Mouse (Mus musculus): ENCODE measurements around the gene Gtpbp10. TPM values are rescaled to one million over a fixed set of nuclear protein-coding genes. Genes with fewer than 3 reads are reported as not detected.

Gtpbp10 gene
- 24.7 and 27.8 TPM in 2 replicates for total RNA-seq (2014; fragmentation: Nextera tagmentation)
- 31.3 and 37.1 TPM in 2 replicates for total RNA-seq (2017)

DNA sequence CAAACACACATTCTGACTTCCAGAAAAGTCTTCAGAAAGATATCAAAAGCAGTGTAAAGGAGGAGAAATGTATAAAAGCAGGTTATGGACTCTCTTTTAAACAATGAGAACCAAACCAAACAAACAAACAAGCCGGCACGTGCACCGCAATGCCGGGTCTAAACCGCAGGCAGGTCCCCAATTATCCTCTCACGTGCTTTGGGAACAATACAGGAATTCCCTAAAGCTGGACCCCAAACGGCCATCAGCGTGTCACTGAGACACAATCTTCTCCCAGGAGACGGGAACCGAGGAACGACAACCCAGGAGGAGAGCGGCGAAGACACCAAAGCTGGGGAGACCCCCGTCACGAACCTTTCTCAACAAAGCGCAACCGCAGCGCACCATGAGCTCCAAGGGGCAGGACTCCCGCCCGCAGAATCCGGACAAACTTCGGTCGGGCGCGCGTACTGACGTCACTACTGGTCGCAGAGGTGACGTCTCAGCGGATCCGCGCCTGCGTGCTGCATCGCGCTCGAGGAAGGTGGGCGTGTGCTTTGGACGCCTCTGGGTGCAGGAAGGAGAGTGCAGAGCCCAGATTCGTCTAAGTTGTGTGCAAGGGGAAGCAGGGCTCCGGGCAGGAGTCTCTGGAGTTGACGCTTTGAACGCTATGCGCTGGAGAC, at the start of gene Gtpbp10:
TSS of gene Gtpbp10 (minus strand) at position 460 of the 662 bp plus-strand sequence.
- ATAC-seq (replicated peaks; ENCODE audit: poor library complexity, severe bottlenecking) = peak; percentile 97

DNA sequence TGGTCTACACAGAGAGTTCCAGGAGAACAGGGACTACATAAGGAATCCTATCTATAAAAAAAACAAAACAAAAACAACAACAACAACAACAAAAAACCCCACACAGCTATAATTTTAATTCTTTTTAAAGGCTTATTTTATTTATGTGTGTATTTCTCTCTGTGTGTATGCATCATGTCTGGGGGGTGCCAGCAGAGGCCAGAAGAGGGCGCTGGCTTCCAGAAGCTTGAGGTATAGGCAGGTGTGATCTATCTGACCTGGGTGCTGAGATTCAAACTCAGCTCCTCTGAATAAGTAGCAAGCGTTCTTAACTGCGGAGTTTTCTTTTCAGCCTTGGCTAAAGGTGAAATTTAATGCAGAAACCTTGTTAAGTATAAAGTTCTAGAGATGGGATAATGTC, 28.3 kb upstream of the Gtpbp10 start:
- ATAC-seq (replicated peaks; ENCODE audit: poor library complexity, severe bottlenecking) = no peak

GRCm38 (mm10) chr5:5573749-5574317, 14.5 kb upstream of the Gtpbp10 start, which contains the start of gene Gm8773:
TSS of gene Gm8773 (plus strand) at chr5:5573799.
- ATAC-seq (replicated peaks; ENCODE audit: poor library complexity, severe bottlenecking) = peak; percentile 86

GRCm38 (mm10) chr5:5562435-5562834, 3.1 kb upstream of the Gtpbp10 start:
- no peak for ATAC-seq (replicated peaks; ENCODE audit: poor library complexity, severe bottlenecking)

DNA sequence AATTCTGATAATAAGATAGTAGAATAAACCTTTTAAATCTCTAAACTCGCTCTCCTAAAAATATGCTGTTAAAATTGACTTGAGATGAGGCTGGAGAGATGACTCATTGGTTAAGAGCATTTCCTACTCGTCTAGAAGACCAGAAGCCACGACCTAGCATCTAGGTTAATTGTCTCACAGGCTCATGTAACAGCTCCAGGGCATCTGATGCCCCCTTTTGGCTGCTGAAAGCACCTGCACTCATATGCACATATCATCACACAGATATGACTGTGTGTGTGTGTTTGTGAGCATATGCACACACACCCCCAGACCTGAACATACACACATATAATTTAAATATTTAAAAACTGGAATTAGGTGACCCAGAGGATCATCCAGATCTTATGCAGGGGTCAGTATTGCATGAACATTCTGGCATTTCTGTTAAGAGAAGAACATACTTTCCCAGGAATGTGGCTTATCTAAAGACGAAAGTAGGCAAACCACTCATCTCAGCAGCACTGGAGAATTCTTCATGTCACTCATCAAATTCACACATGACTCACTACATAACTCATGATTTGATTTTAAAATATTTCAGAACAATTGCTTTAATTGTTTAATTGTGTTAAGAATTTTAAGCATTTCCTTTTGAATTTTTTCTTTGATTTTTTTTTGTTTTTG, 1.8 kb upstream of the Gtpbp10 start:
- peak; percentile 23; the same call in 1 of the 2 replicates for ATAC-seq (replicated peaks; ENCODE audit: poor library complexity, severe bottlenecking)

DNA sequence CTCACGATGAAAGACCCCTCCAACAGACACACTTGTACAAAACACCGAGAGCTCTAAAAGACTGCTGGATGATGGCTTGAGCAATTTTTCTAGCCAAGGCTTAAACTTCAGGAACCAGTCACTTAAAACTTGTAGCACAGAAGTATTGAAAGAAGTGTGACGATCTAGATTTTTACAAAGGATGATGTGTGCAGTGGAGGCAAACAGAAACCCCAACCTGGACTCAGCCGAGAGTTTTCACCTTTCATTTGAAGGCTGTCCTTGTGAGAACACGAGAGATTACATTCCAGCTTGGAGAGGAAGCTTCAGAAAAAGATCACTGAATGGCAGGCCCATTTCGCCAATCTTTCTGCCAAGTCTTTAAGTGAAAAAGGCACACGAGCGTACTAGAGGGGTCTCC, 460 bp upstream of the Gtpbp10 start:
- no peak for ATAC-seq (replicated peaks; ENCODE audit: poor library complexity, severe bottlenecking)

- ATAC-seq (replicated peaks; ENCODE audit: poor library complexity, severe bottlenecking) = peak; percentile 61
These were observed 8.2 kb downstream of the Gtpbp10 start for GRCm38 (mm10) chr5:5551110-5551509.

- ATAC-seq (replicated peaks; ENCODE audit: poor library complexity, severe bottlenecking) = no peak
These were observed 19.0 kb downstream of the Gtpbp10 start for GRCm38 (mm10) chr5:5540385-5540784.

DNA sequence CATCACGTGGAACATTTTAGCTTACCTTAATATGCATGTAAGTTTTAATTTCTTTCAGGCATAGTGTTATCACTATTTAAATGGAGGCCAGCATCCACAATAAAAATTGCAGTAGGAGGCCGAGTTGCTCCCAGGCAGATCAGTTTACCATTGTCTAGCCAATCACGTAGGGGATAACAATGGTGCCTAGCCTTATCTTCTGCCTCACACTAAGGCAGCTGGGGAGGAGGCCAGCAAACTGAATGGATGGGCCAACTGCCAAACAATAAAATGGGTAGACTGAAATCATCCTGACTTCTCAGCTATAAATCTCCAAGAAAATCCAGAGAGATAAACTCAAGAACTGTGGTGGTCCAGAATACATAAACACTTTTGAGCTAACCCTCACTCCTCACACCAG, 19.6 kb downstream of the Gtpbp10 start:
- ATAC-seq (replicated peaks; ENCODE audit: poor library complexity, severe bottlenecking) = no peak

GRCm38 (mm10) chr5:5536131-5536530, 23.2 kb downstream of the Gtpbp10 start:
- no peak for ATAC-seq (replicated peaks; ENCODE audit: poor library complexity, severe bottlenecking)

DNA sequence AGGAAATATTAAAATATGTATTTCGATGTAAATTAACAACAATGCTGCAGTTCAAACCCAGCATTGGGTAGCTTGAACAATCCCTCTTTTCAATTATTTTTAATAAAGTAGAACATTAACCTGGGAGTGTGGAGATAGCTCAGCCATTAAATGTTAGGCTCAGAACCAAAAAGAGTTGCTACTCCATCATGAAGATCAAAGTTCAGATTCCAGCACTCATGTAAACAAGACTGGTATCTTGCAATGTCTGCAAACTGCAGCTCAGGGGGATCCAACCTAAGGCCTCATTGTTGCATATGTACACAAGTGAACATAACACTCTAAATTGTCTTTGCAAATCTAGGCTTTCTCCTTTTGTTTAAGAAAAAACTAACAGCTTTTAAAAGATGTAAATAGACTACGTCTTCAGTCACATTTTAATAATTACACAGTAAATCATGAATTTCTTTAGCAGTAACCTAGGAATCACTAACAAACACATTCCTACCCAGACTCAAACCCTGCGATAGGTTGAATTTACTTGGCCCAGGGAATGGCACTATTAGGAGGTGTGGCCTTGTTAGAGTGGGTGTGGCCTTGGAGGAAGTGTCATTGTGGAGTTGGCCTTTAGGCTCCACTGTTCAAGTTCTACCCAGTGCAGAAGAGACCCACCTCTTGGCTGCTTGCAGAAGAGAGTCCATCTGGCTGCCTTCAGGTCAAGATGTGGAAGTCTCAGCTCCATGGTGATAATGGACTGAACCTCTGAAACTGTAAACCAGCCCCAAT, 25.5 kb downstream of the Gtpbp10 start:
- no peak for ATAC-seq (replicated peaks; ENCODE audit: poor library complexity, severe bottlenecking)

- no peak for ATAC-seq (replicated peaks; ENCODE audit: poor library complexity, severe bottlenecking)
These were observed 43.9 kb downstream of the Gtpbp10 start for GRCm38 (mm10) chr5:5515411-5515810.

DNA sequence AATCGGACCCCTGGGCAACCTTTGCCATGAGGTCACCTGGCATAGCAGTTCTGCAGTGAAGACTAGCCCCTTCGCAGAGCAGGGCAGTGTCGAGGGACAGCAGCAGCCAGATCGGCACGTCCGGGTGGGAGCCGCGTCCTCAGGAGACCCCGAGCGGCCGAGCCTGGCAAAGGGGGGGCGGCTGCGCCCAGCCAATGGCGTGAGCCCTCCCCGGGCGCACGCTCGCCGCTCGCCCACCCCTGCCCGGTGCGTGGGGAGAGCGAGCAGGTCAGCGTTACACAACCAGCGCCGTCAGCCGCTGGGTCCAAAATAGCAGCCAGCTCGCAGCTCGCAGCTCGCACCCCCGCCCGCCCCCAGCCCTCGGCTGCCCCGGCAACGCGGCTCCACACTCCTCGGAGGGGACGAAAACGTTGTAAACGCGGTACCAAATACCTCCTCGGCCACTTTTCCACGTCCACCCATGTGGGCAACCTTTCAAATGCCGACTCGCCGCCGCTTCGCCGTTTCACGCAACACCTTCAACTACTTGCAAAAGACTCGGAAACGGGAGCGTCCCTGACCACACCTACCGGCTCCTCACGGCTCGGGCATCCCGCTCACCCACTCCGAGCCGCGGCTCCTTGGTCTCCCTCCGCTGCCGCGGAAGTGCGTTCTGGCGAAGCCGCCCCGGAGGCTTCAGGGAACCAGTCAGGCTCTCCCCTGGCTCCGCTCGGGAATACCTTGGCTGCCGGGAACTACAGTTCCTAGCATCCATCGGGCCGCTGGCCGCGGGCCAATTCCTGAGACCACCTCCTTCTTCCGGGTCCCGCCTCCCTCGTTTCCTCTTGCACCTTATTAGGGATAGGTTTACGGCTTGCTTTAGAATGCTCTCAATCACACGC, 44.9 kb downstream of the Gtpbp10 start, which contains the start of gene Cldn12:
TSS of gene Cldn12 (minus strand) at position 763 of the 881 bp plus-strand sequence.
- ATAC-seq (replicated peaks; ENCODE audit: poor library complexity, severe bottlenecking) = peak; percentile 85

GRCm38 (mm10) chr5:5511401-5511800, 47.9 kb downstream of the Gtpbp10 start:
- ATAC-seq (replicated peaks; ENCODE audit: poor library complexity, severe bottlenecking) = no peak

DNA sequence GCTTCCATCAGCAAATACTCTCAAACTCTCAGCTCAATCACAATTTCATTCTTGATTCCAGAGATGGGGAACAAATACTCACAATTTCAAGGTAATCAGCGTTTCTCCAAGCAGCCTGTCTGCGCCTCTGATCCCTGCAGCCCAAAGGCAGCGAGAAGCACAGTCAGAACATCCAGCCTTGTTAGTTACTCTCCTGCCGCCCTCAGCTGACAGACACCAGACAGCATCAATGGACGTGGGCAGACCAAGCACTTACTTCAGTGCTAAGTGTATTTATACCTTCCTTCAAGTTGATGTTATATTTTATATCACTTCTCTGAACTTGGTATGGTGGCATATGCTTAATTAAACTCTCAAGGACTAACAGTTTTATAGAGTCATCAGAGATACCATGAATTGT, 48.3 kb downstream of the Gtpbp10 start:
- no peak for ATAC-seq (replicated peaks; ENCODE audit: poor library complexity, severe bottlenecking)

DNA sequence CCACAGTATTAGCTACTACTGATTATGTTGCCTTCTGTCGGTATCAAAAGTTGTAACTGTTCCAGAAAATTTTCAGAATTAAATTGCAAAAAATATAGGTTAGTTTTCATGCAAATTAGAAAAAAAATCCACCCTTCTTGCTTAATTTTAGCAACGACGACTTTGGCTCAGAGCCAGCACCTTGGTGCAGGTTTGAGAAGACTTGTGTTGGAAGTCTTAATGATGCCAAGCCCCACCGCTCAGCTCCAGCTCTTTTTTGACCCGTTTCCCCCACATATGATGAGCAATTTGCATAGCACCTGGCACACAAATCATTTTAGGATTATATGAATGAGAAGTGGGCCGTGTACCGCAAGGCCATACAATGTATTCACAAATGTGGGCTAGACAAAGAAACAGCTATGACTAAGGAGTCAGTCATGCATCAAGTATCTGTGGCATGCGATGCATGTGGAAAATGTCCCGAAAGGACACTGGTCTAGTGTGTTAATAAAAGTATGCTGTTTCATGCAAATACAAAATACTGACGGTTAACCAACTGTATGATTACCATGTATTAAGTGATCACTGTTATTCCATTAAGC, 48.9 kb downstream of the Gtpbp10 start:
- ATAC-seq (replicated peaks; ENCODE audit: poor library complexity, severe bottlenecking) = no peak

GRCm38 (mm10) chr5:5508231-5508630, 51.1 kb downstream of the Gtpbp10 start:
- peak; percentile 18; the same call in 1 of the 2 replicates for ATAC-seq (replicated peaks; ENCODE audit: poor library complexity, severe bottlenecking)

DNA sequence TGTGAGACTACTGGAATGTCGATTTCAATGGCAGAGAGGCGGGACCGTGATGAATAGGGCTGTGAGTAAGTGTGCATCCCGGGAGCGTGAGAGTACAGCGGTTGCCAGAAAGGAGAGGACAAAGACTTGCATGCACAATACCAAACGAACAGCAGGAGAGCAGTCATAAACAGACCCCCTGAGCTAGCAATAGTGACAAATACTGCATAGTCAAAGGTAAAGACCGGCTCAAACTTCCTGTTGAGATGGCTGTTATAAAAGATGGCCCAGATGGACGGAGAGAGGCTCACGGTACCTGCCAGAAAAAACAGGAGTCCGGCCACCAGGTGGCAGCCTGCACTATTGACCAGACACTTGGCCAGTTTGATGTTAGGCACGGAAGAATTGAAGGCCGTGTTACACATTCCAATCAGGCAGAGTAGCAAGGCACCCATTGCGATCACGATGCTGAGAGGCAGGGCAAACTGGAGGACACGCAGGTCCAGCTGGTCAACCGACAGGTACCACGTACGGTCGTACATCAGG, 51.6 kb downstream of the Gtpbp10 start:
- peak; percentile 78 for ATAC-seq (replicated peaks; ENCODE audit: poor library complexity, severe bottlenecking)

- ATAC-seq (replicated peaks; ENCODE audit: poor library complexity, severe bottlenecking) = no peak
These were observed 54.9 kb downstream of the Gtpbp10 start for GRCm38 (mm10) chr5:5504456-5504855.

Measured in granulocyte monocyte progenitor cell, adult 5-6 weeks (primary cell).